8 mouse cellular contexts compared by ENCODE assay signal in genomic region chr17:28141205-28141650, GRCm38 (mm10). TPM values are rescaled to one million over a fixed set of nuclear protein-coding genes. Genes with fewer than 3 reads are reported as not detected.
A peak's percentile ranks its signal among the peaks of the same experiment; 100 is the strongest.
DNase-seq lines count a peak whose midpoint lies in the region; ATAC-seq lines count a peak whose summit lies in the region.

No protein-coding gene starts in this region.

- peak overlapping the region; percentile 59 for H3K4me3 ChIP-seq in kidney, embryonic 14.5 days (ENCODE audit: low read length)
- peak overlapping the region; percentile 73 for H3K4me3 ChIP-seq in embryonic facial prominence, embryonic 14.5 days (ENCODE audit: low read depth, low read length)
- peak overlapping the region; percentile 64 for H3K4me3 ChIP-seq in intestine, embryonic 16.5 days (ENCODE audit: low read length)
- peak overlapping the region; percentile 79 for H3K4me3 ChIP-seq in neural tube, embryonic 12.5 days

- no peaks in the 10 kb centered on the region for H3K36me3 ChIP-seq in kidney, embryonic 14.5 days (ENCODE audit: control insufficient read depth, insufficient read depth, low read length)
- H3K36me3 ChIP-seq in embryonic facial prominence, embryonic 14.5 days (ENCODE audit: control insufficient read depth, insufficient read depth, low read length): no peaks in the 10 kb centered on the region
- no peaks in the 10 kb centered on the region for H3K36me3 ChIP-seq in intestine, embryonic 16.5 days (ENCODE audit: control insufficient read depth, insufficient read depth, low read length)
- no peaks in the 10 kb centered on the region for H3K36me3 ChIP-seq in neural tube, embryonic 12.5 days

- 2% methylated on average over 15 of the region's 15 CpGs for WGBS in kidney, embryonic 14.5 days
- 4% methylated on average over 14 of the region's 15 CpGs for WGBS in embryonic facial prominence, embryonic 14.5 days
- WGBS in intestine, embryonic 16.5 days: 7% methylated on average over 15 of the region's 15 CpGs
- 1% methylated on average over 15 of the region's 15 CpGs for WGBS in neural tube, embryonic 12.5 days

- H3K27me3 ChIP-seq in kidney, embryonic 14.5 days (ENCODE audit: control insufficient read depth, insufficient read depth, low read length): no peaks in the 10 kb centered on the region
- no peaks in the 10 kb centered on the region for H3K27me3 ChIP-seq in embryonic facial prominence, embryonic 14.5 days (replicated peaks; ENCODE audit: control insufficient read depth, insufficient read depth, low read length)
- peaks cover 31% of the 10 kb centered on the region for H3K27me3 ChIP-seq in intestine, embryonic 16.5 days (replicated peaks; ENCODE audit: control insufficient read depth, insufficient read depth, low read length)
- peaks cover 4% of the 10 kb centered on the region; the same call in 1 of the 2 replicates for H3K27me3 ChIP-seq in neural tube, embryonic 12.5 days (replicated peaks)

- H3K9me3 ChIP-seq in kidney, embryonic 14.5 days (ENCODE audit: control insufficient read depth, low read length): no peaks in the 10 kb centered on the region
- no peaks in the 10 kb centered on the region for H3K9me3 ChIP-seq in embryonic facial prominence, embryonic 14.5 days (ENCODE audit: control insufficient read depth, low read length)
- no peaks in the 10 kb centered on the region for H3K9me3 ChIP-seq in intestine, embryonic 16.5 days (ENCODE audit: control insufficient read depth, low read length)
- no peaks in the 10 kb centered on the region for H3K9me3 ChIP-seq in neural tube, embryonic 12.5 days

- H3K4me2 ChIP-seq in kidney, embryonic 14.5 days (replicated peaks; ENCODE audit: low read depth, low read length): peak overlapping the region; percentile 68
- peak overlapping the region; percentile 95 for H3K4me2 ChIP-seq in embryonic facial prominence, embryonic 14.5 days (ENCODE audit: low read depth, low read length)
- peak overlapping the region; percentile 100 for H3K4me2 ChIP-seq in intestine, embryonic 16.5 days (ENCODE audit: low read depth, low read length)
- peak overlapping the region; percentile 94 for H3K4me2 ChIP-seq in neural tube, embryonic 12.5 days (replicated peaks)

- H3K9ac ChIP-seq in kidney, embryonic 14.5 days (ENCODE audit: low read depth, low read length): peak overlapping the region; percentile 71
- H3K9ac ChIP-seq in embryonic facial prominence, embryonic 14.5 days (ENCODE audit: low read depth, low read length): peak overlapping the region; percentile 83
- H3K9ac ChIP-seq in intestine, embryonic 16.5 days (ENCODE audit: low read depth, low read length): peak overlapping the region; percentile 73
- peak overlapping the region; percentile 88 for H3K9ac ChIP-seq in neural tube, embryonic 12.5 days

- intact Hi-C loops in left cerebral cortex, postnatal 25 days (cut with DNase I): no loop called here

- H3K27ac ChIP-seq in kidney, embryonic 14.5 days (ENCODE audit: low read depth, low read length): peak overlapping the region; percentile 88
- peak overlapping the region; percentile 88 for H3K27ac ChIP-seq in embryonic facial prominence, embryonic 14.5 days (replicated peaks; ENCODE audit: low read depth, low read length)
- no peak overlapping the region for H3K27ac ChIP-seq in intestine, embryonic 16.5 days (ENCODE audit: low read length)
- peak overlapping the region; percentile 89 for H3K27ac ChIP-seq in neural tube, embryonic 12.5 days

- DNase-seq in kidney, adult 11 months: no peak
- no peak for DNase-seq in embryonic facial prominence, embryonic 14.5 days (ENCODE audit: low spot score)
- DNase-seq in left cerebral cortex, postnatal 25 days (ENCODE audit: low spot score in 2 of 2): no peak
- DNase-seq in spleen, postnatal 4 days (ENCODE audit: low spot score in 2 of 2): no peak
- DNase-seq in thymus, adult 18-20 months: no peak

- no peak for ATAC-seq in kidney, embryonic 14.5 days (ENCODE audit: low FRiP score, low TSS enrichment)
- no peak for ATAC-seq in embryonic facial prominence, embryonic 14.5 days (ENCODE audit: low read depth)
- ATAC-seq in intestine, embryonic 16.5 days: no peak
- peak; percentile 48 for ATAC-seq in neural tube, embryonic 12.5 days (ENCODE audit: low FRiP score, low read depth)

- peaks cover 41% of the 10 kb centered on the region for H3K4me1 ChIP-seq in kidney, embryonic 14.5 days (ENCODE audit: control insufficient read depth, insufficient read depth, low read length)
- peaks cover 25% of the 10 kb centered on the region for H3K4me1 ChIP-seq in embryonic facial prominence, embryonic 14.5 days (ENCODE audit: control insufficient read depth, insufficient read depth, low read length)
- H3K4me1 ChIP-seq in intestine, embryonic 16.5 days (ENCODE audit: control insufficient read depth, insufficient read depth, low read length): peaks cover 24% of the 10 kb centered on the region
- peaks cover 55% of the 10 kb centered on the region for H3K4me1 ChIP-seq in neural tube, embryonic 12.5 days

RNA-seq across cellular contexts. Expression of gene Scube3, which starts 0.7 kb away (rescaled TPM):
- 20.5 and 31.3 TPM in 2 replicates for polyA plus RNA-seq in kidney, embryonic 14.5 days (2014; fragmentation: Nextera tagmentation; extraction: Ambion mirVana)
- 8.1 and 8.8 TPM in 2 replicates for polyA plus RNA-seq in embryonic facial prominence, embryonic 14.5 days (2014; fragmentation: Nextera tagmentation; extraction: Ambion mirVana)
- polyA plus RNA-seq in intestine, embryonic 16.5 days (2015; fragmentation: Nextera tagmentation; extraction: Ambion mirVana): 1.0 and 1.1 TPM in 2 replicates
- 6.8 and 7.3 TPM in 2 replicates for polyA plus RNA-seq in neural tube, embryonic 12.5 days (2016; fragmentation: Nextera tagmentation; extraction: Ambion mirVana)
- 1 to 10 TPM; 1.1 to 5.5 TPM for total RNA-seq in left cerebral cortex, postnatal 25 days (2021)

RNA-seq across cellular contexts. Expression of gene Zfp523, which starts 35.7 kb away (rescaled TPM):
- polyA plus RNA-seq in kidney, embryonic 14.5 days (2014; fragmentation: Nextera tagmentation; extraction: Ambion mirVana): 38.0 and 39.7 TPM in 2 replicates
- polyA plus RNA-seq in embryonic facial prominence, embryonic 14.5 days (2014; fragmentation: Nextera tagmentation; extraction: Ambion mirVana): 30.6 and 35.7 TPM in 2 replicates
- polyA plus RNA-seq in intestine, embryonic 16.5 days (2015; fragmentation: Nextera tagmentation; extraction: Ambion mirVana): 22.1 and 23.7 TPM in 2 replicates
- 45.0 and 53.9 TPM in 2 replicates for polyA plus RNA-seq in neural tube, embryonic 12.5 days (2016; fragmentation: Nextera tagmentation; extraction: Ambion mirVana)
- 100 to 1,000 TPM; 110 to 113 TPM for total RNA-seq in left cerebral cortex, postnatal 25 days (2021)
